Mouse (Mus musculus) erythroblast, embryonic 14.5 days (primary cell): Measurements from ENCODE around the gene Tmsb15b1.

Source experiments
- GATA1 ChIP-seq: IDR thresholded peaks from 2 replicates; pipeline ENCODE4 v1.6.1; 2012; ENCODE audit warnings: low read length, inconsistent platforms, mixed read lengths
- TAL1 ChIP-seq: IDR thresholded peaks from 3 replicates; pipeline ENCODE4 v1.6.1; 2012; ENCODE audit warnings: low read length, inconsistent platforms, mixed read lengths

DNA sequence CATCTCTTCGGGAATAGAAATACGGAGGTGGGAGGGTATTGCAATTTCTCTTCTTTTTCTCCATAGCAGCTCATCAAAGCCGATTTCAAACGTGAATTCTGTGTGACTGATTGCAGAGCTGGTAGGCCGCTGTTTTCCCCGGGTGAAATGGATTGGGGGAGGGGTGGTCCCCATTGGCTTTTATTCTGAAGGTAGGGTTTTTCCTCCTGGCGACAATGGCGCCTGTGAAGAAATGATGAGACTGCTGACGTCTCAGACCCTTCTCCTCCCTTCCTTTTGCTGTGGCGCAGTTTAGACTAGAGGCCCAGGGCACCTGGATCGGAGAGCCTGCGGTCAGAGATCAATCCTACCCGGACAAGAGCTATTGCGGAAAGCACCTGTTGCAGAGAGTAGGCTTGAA, 17.0 kb upstream of the Tmsb15b1 start:
- TF ChIP-seq TAL1: no peak
- no peak for TF ChIP-seq GATA1
